Mouse (Mus musculus) heart, adult 2 months (tissue): ENCODE results near the gene Lnpk. TPM values are rescaled to one million over a fixed set of nuclear protein-coding genes. Genes with fewer than 3 reads are reported as not detected.
A peak's percentile ranks its signal among the peaks of the same experiment; 100 is the strongest.

ENCODE experiments used
- DNase-seq, 2 experiments: peaks; one replicate each; pipeline ENCODE4 v3.0.0; 2021
- H3K27ac ChIP-seq: fragments of 200-600 bp; 2 replicates; pipeline ENCODE4 v1.8.1; 2022
- H3K27me3 ChIP-seq: fragments of 200-500 bp; 2 replicates; pipeline ENCODE4 v1.6.1; 2012; ENCODE audit warnings: mild to moderate bottlenecking, low read length, inconsistent platforms, mixed read lengths; ENCODE audit not compliant: control insufficient read depth, insufficient read depth
- H3K36me3 ChIP-seq: fragments of 200-500 bp; 2 replicates; pipeline ENCODE4 v1.6.1; 2012; ENCODE audit warnings: low read length, inconsistent platforms; ENCODE audit not compliant: control insufficient read depth, insufficient read depth
- H3K4me1 ChIP-seq: fragments of 200-500 bp; 2 replicates; pipeline ENCODE4 v1.6.1; 2011; ENCODE audit warnings: low read length; ENCODE audit not compliant: control insufficient read depth, insufficient read depth
- H3K4me3 ChIP-seq: fragments of 200-600 bp; 2 replicates; pipeline ENCODE4 v1.8.1; 2022
- H3K79me2 ChIP-seq: fragments of 200-500 bp; replicated peaks from 2 replicates; pipeline ENCODE4 v1.6.1; 2012; ENCODE audit warnings: mild to moderate bottlenecking, inconsistent platforms, low read length, moderate library complexity, mixed read lengths; ENCODE audit not compliant: control insufficient read depth, insufficient read depth
- H3K9ac ChIP-seq: fragments of 200-500 bp; 2 replicates; pipeline ENCODE4 v1.6.1; 2012; ENCODE audit warnings: low read depth, mild to moderate bottlenecking, control low read depth, inconsistent platforms, low read length, mixed read lengths
- CTCF ChIP-seq: fragments of 200-600 bp; IDR thresholded peaks from 2 replicates; pipeline ENCODE4 v1.8.1; 2022; ENCODE audit warnings: antibody characterized with exemption, mild to moderate bottlenecking, moderate library complexity
- EP300 ChIP-seq: fragments of 200-500 bp; IDR thresholded peaks from 2 replicates; pipeline ENCODE4 v1.6.1; 2011; ENCODE audit warnings: low read depth, low read length, control low read depth; ENCODE audit not compliant: insufficient read depth
- POLR2A ChIP-seq: fragments of 200-500 bp; IDR thresholded peaks from 2 replicates; pipeline ENCODE4 v1.6.1; 2011; ENCODE audit warnings: mild to moderate bottlenecking, low read depth, low read length, control low read depth; ENCODE audit not compliant: insufficient read depth
- WGBS: fragments of 180-500 bp; shearing (Covaris S2); methylation state at CpG from one replicate; pipeline ENCODE4 v1.1.7; 2018; 5-methylcytosine and 5-hydroxymethylcytosine counted together
- intact Hi-C: fragments of 180-260 bp; cut with DNase I; formaldehyde crosslinking; loops from one replicate; pipeline ENCODE4 v1.15.1; 2025
- long read RNA-seq: library from polyadenylated mRNA; stranded (forward); transcript quantifications from one replicate; pipeline ENCODE4 v2.0.0, GENCODE M21; 2021
- polyA plus RNA-seq: library from polyadenylated mRNA; depleted of rRNA; stranded (reverse); fragments of >200 nt; gene quantifications from 2 replicates; pipeline ENCODE4 v1.2.3, GENCODE M21; 2012; rRNA removed
- total RNA-seq, 2 experiments: library from RNA; stranded (reverse); gene quantifications; 2 replicates each; pipeline ENCODE4 v1.2.3; 2021

Lnpk gene
- 10 to 100 TPM; 21.3 to 21.6 TPM for total RNA-seq
- polyA plus RNA-seq = 4.5 and 7.1 TPM in 2 replicates
- long read RNA-seq, transcript Lnpk-201 (13 exons, 3,195 nt) = major isoform, 12 of 18 reads
- long read RNA-seq, partial matches to known transcripts = 1 of 18 reads
- long read RNA-seq, other reads (novel, unspliced or antisense) = 2 of 18 reads

DNA sequence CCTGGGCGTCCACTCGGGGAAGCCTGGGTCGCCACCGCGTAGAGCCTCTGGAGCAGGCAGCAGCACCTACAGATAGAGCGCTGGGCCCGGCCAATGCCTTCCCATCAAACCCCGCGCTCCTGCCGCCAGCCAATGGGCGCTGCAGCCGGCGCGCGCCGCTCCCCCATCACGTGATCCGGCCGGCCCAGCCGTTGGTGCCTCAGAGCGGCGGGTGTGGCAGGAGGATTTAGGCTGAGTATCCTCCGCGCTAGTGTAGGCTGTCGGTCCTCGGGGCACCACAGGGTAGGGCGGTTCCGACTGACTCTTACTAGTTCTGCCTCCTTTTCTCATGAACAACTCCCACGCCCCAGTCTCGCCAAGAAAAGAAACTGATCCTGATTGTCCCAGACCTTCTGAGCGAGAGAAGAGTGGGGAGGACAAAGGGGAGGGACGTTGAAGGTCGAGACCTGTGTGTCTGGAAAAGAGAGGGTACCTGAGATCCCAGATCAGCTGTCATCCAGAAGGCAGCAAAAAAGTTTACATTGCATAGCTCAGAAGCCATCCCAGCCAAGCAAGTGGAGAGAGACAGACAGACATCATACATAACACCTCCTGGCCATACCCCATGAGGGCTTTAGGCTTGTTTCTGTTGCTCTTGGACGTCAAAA, at the start of gene Lnpk:
Gene Lnpk, minus strand, starts transcription at position 593 of the 647 bp plus-strand sequence.
- under 1% methylated on average over 34 of the region's 34 CpGs for WGBS
- Histone ChIP-seq H3K79me2 (0 out of 2 replicates have a peak, but pooled peaks cover 2% of the 10 kb centered on the region), H3K4me3 (peak within 1 kb of the TSS; percentile 84), H3K9ac (peak within 1 kb of the TSS; percentile 84), H3K4me1 (peaks cover 2% of the 10 kb centered on the region; the same call in 1 of the 2 replicates), H3K27me3 (no peaks in the 10 kb centered on the region), H3K27ac (peak within 1 kb of the TSS; percentile 77), H3K36me3 (no peaks in the 10 kb centered on the region)
- TF ChIP-seq CTCF (peak; percentile 27; the same call in 1 of the 2 replicates), EP300 (0 out of 2 replicates have a peak, but pooled peaks have one; percentile 8), POLR2A (peak; percentile 84)
- intact Hi-C loops = loop anchor here (5.0 kb wide), 1 partner anchor 78 kb away; the partner anchor contains the start of gene Evx2
- DNase-seq = peak; percentile 93 to 96

DNA sequence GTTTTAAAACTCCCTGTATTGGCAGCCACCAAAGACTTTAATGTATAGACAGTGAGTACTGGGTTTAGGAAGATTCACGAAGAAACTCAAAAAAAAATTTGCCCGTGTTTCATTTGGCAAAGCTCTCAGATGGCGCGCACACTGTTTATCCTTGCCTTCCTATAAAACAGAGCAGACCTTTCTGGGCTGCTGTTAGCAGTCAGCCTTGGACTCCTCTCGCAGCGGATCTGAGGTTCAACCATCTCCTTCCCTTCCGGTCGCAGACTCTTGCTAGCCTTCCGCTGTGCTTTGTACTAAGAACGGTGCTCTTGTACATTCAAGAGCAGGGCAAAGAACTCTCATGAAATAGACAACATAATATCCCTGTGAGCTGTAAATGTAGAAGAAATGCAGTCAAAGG, 41.1 kb upstream of the Lnpk start:
- H3K4me3 ChIP-seq = no peak overlapping the region
- no peak for DNase-seq
- no peak overlapping the region for H3K27ac ChIP-seq
- H3K4me1 ChIP-seq = no peaks in the 10 kb centered on the region
- H3K79me2 ChIP-seq = no peaks in the 10 kb centered on the region
- no peaks in the 10 kb centered on the region for H3K36me3 ChIP-seq
- no peak overlapping the region for H3K9ac ChIP-seq
- TF ChIP-seq EP300 = no peak
- TF ChIP-seq POLR2A = no peak
- no peak for TF ChIP-seq CTCF
- peaks cover 2% of the 10 kb centered on the region for H3K27me3 ChIP-seq
- intact Hi-C loops = no loop called here
- WGBS = 85% methylated on average over 10 of the region's 10 CpGs

DNA sequence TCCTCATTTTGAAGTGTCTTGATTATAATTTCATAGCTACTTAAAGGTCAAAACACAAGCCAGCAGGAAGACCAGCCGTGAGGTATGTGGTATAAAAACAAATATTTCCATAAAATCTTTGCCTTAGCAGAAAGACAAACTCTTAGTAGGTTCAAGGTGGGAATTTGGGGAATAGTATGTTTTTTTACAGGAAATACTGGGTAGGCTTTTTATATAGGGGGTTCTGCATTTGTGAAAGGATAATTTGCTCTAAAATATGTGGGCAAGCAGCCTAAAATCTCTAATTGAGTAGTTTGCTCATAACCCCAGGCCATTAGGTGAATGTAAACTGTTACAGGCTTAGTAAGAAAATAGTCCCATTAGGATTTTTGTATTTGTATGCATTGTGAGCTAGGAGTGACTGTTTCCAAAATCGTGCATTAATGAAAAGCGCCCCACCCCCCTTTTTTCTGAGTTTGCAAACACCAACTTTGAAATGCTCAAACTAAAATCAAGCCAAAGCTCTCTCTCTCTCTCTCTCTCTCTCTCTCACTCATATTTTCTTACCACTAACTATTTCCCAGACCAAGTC, 40.5 kb upstream of the Lnpk start:
- H3K4me3 ChIP-seq = no peak overlapping the region
- H3K36me3 ChIP-seq = no peaks in the 10 kb centered on the region
- H3K9ac ChIP-seq = no peak overlapping the region
- intact Hi-C loops = no loop called here
- no peaks in the 10 kb centered on the region for H3K4me1 ChIP-seq
- H3K79me2 ChIP-seq = no peaks in the 10 kb centered on the region
- no peak for TF ChIP-seq POLR2A
- no peak for TF ChIP-seq CTCF
- no peak for TF ChIP-seq EP300
- 80% methylated on average over 3 of the region's 3 CpGs for WGBS
- H3K27me3 ChIP-seq = peaks cover 2% of the 10 kb centered on the region
- DNase-seq = no peak
- no peak overlapping the region for H3K27ac ChIP-seq

DNA sequence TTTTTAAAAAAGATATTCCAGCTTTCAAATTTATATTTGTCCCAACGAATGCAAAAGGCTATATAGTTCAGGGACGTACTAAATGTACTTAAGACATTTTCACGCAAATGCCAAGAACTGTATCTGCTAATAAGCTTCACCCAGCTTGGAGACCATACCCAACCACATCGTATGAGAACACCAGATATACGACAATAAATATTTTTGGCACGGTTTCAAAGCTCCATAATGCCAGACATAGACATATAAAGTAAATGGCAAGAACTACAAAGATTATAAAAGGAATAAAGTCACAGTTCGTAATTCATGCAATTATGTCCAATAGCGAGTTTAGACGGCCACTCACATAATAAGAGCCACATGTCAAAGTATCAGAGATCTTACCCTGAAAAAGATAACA, 38.5 kb upstream of the Lnpk start:
- WGBS = 80% methylated on average over 9 of the region's 9 CpGs
- Histone ChIP-seq H3K9ac (no peak overlapping the region), H3K4me1 (no peaks in the 10 kb centered on the region)

DNA sequence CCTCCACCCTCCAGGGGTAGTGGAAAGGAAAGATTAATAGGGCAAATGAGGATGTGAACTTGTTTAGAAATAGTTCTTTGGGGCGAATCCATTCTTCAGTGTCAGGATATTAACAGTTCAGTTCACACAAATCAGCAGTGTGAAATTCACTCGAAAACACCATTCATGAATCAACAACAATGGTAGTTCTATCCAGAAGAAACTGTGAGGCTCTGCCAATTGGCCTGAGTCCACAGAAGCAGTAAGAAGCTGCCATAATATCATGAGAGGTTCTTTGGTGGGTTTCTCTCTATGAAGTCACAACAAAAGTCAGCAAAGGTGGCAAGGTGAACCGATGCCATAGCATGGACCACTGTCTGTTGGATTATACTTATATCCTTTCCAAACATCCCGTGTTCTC, 32.2 kb upstream of the Lnpk start:
- intact Hi-C loops = no loop called here
- Histone ChIP-seq H3K4me3 (no peak overlapping the region), H3K4me1 (no peaks in the 10 kb centered on the region), H3K27me3 (no peaks in the 10 kb centered on the region), H3K36me3 (no peaks in the 10 kb centered on the region), H3K79me2 (no peaks in the 10 kb centered on the region), H3K9ac (no peak overlapping the region), H3K27ac (no peak overlapping the region)
- 72% methylated on average over 4 of the region's 4 CpGs for WGBS
- TF ChIP-seq POLR2A = no peak
- TF ChIP-seq EP300 = no peak
- TF ChIP-seq CTCF = no peak
- no peak for DNase-seq

More for the DNA sequence above, 38.5 kb upstream of the Lnpk start:
- H3K27me3 ChIP-seq = peaks cover 2% of the 10 kb centered on the region
- TF ChIP-seq EP300 (no peak), CTCF (no peak), POLR2A (no peak)
- H3K4me3 ChIP-seq = no peak overlapping the region
- intact Hi-C loops = no loop called here
- H3K79me2 ChIP-seq = no peaks in the 10 kb centered on the region
- no peaks in the 10 kb centered on the region for H3K36me3 ChIP-seq
- no peak for DNase-seq
- no peak overlapping the region for H3K27ac ChIP-seq

DNA sequence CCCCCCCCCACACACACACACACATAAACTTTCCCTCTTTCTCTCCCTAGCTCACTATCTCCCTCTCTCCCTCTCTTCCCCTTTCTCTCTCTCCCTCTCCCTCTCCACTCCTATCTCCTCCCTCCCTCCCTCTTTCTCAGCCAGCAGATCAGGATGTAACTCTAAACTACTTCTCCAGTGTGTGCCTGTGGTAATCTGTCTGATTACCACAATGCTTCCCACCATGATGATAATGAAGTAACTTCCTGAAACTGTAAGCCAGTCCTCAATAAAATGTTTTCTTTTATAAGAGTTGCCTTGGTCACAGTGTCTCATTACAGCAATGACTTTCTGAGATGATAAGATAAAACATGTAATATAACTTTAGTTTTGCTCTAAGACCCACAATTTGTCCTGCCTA, 30.1 kb upstream of the Lnpk start:
- H3K79me2 ChIP-seq = no peaks in the 10 kb centered on the region
- intact Hi-C loops = no loop called here
- no peak overlapping the region for H3K9ac ChIP-seq
- no peak overlapping the region for H3K4me3 ChIP-seq
- no peak for DNase-seq
- H3K27me3 ChIP-seq = no peaks in the 10 kb centered on the region
- no peak for TF ChIP-seq EP300
- TF ChIP-seq CTCF = no peak
- TF ChIP-seq POLR2A = no peak
- H3K36me3 ChIP-seq = no peaks in the 10 kb centered on the region
- no peak overlapping the region for H3K27ac ChIP-seq
- H3K4me1 ChIP-seq = no peaks in the 10 kb centered on the region
